Mouse (Mus musculus): ENCODE results near the gene Arl5a.

Gene Arl5a

DNA sequence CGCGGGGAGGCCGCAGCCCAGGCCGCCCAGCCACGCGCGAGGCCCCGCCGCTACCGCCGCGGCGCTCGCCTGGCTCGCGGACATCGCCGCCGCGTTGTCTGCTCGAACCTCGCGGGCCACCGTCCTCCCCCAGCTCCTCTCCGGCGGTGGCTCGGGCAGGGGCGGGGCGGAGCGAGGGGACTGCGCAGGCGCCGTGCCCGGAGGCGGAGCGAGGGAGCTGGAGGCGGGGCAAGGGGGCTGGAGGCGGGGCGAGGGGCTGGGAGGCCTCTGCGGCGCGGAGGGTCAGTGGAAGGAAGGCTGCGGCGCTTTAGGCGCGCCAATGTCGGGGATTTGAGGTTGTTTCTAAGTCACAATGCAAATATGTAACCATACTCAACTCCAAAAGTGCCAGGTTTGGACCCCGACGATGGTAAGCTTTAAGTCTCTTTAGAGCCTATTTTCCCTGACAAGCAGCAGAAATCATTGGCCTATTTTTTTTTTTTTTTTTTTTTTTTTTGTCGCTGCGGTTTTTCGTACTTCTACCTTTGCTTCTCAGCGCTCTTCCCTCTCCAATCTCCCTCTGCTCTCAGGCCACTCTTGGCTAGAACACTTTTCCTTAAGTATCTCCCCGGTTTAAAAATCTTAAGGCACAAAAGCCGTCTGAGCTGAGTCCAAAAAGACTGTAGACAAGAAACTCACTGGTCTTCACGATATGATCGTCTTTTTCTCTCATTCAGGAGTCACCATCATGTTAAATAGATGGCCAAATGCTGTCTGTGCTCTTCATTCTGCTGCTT lies at the start of gene Arl5a:
Gene Arl5a (minus strand): TSS at position 155 of the 776 bp plus-strand sequence.
- peak; percentile 90 to 98 for DNase-seq (ENCODE audit: low spot score in 2 of 2)

GRCm38 (mm10) chr2:52471545-52472291 lies 47.0 kb upstream of the Arl5a start:
- no peak for DNase-seq (ENCODE audit: low spot score in 2 of 2)

GRCm38 (mm10) chr2:52470044-52470560 lies 45.4 kb upstream of the Arl5a start:
- DNase-seq (ENCODE audit: low spot score in 2 of 2), result no peak

DNA sequence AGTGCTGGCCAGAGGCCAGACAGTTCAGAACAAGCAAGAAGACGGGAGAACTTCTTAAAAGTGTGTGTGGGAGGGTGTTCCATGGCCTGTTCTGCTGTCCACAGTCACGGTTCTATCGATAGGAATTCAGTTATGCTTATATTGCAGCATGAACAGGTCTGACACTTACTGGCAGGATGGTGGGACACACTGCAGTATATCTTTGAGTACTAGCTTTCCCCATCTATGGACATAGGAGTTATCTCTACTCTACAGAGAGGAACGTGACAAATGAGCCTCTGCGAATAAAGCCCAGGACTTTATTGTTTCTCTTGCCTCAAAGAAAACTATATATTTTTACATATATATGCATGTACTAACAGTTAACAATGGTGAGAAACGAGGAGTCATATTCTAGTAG lies 42.9 kb upstream of the Arl5a start:
- DNase-seq (ENCODE audit: low spot score in 2 of 2), result no peak

GRCm38 (mm10) chr2:52461206-52461967 lies 36.7 kb upstream of the Arl5a start:
- DNase-seq (ENCODE audit: low spot score in 2 of 2), result no peak

GRCm38 (mm10) chr2:52455606-52456479 lies 31.1 kb upstream of the Arl5a start:
- no peak for DNase-seq (ENCODE audit: low spot score in 2 of 2)

GRCm38 (mm10) chr2:52449818-52450217 lies 25.1 kb upstream of the Arl5a start:
- DNase-seq (ENCODE audit: low spot score in 2 of 2), result no peak

- DNase-seq (ENCODE audit: low spot score in 2 of 2), result no peak
Measured at GRCm38 (mm10) chr2:52448916-52449315, 24.2 kb upstream of the Arl5a start.

DNA sequence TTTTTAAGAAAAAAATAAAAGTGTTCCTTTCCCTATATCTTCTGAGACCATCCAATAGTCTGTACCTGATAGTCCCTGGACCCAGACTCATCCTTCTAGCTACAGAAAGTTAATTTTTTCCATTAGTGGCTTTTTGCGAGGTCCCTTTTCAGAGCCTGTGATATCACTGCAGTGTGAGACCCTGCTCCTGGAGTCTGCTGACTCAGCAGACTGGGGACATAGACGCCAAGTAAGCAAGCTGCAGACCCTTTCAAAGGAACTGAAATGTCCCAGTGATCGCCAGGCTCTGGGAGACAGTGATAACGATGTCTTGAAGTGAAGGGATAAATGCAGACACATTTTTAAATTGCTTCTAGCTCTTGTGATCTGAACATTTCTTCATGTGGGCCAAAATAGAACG lies 21.9 kb upstream of the Arl5a start:
- DNase-seq (ENCODE audit: low spot score in 2 of 2), result no peak

DNA sequence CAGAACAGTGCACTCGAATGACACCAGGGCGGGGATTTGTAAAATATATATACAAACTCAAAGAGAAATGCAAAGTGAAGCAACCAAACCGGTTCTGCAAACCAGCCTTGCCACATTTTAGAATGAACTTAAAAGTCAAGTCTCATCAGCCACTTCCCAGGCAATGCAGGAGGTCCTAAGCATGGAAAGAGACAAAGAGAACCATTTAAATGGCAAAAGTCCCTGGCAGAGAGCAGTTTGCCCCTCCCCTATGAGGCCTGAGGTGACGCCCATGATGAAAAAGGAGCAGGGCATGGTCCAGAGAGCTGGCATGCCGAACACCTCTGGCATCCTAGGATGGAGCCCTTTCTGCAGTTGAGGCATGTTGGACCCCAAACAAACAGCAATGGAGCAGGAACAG lies 17.4 kb upstream of the Arl5a start:
- DNase-seq (ENCODE audit: low spot score in 2 of 2), result no peak

DNA sequence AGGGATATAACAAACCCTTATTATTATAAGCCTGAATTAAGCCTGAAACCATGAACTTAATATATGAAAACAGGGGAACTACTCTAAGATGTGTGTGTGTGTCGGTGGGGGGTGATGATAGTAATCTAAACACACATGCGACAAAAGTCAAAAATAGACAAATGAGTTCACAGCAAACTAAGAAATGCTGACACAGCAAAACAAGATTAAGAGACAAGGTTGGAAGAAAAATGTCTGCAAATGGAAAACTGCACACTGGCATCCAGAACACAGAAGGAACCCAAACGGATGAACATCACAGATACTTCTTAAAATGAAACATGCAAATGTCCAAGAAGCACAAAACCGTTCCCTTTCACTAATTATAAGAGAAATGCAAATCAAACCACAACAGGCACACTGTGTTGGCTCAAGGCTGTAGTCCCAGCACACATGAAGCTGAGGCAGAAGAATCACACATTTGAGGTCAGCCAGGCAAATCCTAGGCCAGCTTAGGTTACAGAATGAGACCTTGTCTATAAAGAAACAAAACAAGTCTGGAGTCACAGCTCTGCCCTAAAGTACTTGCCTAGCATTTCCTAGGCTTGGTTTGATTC lies 15.8 kb upstream of the Arl5a start:
- no peak for DNase-seq (ENCODE audit: low spot score in 2 of 2)

DNA sequence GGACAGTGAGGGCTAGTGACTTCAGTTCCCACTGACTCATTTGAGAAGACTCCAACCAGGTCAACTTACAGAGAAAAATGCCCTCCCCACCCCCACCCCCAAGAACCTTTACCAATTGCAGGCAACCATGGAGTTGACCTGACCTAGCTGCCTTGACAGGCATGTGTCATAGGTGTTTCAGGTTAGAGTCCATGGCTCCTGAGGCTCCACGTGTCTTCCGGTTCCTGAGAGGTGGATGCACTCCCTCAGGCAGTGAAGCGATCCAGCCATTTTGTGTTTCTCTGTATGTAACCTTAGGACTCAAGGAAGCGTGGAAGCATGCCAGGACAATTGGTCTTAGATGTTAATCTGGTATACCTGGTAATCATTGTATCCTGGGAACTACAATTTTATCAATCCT lies 13.7 kb upstream of the Arl5a start:
- DNase-seq (ENCODE audit: low spot score in 2 of 2), result no peak

- no peak for DNase-seq (ENCODE audit: low spot score in 2 of 2)
Measured at GRCm38 (mm10) chr2:52438013-52438412, 13.3 kb upstream of the Arl5a start.

DNA sequence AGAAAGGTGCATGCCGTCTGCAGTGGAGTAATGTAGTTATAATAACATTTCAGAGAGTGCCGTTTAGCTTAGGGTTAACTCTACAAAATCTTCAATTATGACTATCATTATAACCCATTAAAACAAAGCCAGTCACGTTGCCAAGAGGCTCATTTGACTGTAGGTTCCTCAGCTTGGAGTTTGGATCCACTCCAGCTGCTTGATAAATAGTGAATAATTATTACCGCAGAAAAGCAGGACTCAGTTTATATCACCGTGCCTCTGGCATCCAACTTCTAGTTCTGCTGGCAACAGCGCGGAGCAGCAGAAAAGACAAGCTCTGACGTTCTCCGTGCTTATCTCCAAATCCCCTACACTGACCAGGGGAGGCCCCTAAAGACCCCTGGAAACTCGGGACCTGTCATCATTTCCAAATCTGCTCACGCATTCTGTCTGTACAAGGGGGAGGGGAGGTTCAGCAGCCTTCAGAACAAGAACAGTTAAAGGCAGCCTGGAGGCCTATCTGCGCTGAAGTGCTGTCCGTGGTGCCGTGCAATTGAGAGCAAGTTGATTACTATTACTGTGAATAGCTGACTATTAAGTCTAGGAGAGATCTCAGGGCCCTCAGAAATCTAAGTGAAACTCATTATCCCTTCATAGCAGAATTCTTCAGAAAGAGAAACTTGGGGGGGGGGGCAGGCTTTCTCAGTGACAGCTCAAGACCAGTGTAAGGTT lies 11.4 kb upstream of the Arl5a start:
- no peak for DNase-seq (ENCODE audit: low spot score in 2 of 2)

DNA sequence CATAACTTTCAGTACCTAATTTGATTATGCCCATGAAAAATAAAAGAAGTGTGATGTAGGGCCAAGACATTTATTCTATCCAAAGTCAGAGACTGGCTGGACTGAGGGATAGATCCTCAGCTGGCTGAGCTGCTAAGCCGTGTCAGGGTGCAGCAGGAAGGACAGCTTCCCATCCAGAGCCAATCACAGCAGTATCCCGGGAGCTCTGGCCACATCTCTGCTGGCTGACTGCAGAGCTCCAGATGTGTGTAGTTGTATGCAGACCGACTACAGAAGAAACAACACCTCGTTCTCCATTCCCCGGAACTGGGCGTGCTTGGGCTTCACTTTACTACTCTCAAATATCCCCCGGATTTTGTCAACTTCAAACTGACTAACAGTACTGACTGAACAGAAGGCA lies 8.7 kb upstream of the Arl5a start:
- DNase-seq (ENCODE audit: low spot score in 2 of 2), result no peak

DNA sequence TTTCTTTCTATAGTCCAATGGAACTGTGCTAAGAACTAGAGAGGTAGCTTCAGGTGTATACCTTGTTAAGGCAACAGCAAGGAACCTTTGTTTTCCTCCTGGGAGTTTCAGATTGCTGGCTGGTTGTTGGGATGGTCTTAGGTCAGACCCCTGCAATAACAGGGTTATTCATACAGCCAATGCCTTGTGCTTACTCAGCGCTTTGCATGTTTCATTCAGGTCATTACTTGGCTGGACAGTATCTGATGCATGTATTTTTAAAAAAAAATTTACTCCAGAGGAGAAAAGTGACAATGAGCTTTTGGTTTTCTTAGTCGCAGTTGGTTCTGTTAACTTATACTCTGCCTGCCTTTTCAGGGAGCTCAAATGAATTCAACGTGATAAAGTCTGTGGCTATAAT lies 2.7 kb upstream of the Arl5a start:
- DNase-seq (ENCODE audit: low spot score in 2 of 2), result no peak

- DNase-seq (ENCODE audit: low spot score in 2 of 2), result no peak
Measured at GRCm38 (mm10) chr2:52426041-52426440, 1.3 kb upstream of the Arl5a start.

DNA sequence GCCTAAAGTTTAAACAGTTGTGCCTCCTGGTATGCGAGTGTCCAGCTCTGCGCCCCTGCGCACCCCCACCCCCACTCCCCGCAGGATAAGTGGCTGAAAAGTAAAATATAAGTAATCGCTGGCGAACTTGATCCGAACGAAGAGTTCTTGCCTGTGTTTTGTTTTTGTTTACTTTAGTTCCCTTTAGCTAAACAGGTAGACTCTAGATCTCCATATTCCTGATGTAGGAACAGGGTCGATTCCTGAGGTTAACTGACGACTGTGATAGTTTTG lies 758 bp upstream of the Arl5a start:
- no peak for DNase-seq (ENCODE audit: low spot score in 2 of 2)

DNA sequence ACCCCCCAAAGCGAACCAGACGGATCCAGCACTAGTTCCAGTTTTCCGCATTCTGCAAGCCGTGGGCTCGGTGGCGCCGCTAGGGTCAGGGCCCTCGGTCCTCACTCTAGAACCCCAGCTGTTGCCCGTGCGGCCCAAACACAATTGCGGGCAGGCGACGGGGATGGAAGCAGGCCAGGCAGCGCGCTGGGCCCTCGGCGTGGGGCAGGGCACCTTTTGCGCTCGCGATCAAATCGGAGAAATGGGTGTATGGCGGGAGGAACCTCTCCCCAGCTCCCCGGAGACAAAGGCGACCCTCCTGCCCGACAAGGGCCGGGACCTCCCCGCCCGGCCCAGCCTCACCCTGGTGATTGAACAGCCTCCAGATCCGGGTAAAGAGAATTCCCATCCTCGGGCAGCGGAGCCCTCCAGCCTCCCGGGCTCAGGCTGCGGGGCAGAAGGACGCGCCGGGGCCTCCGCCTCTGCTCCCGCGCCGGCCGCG lies 413 bp downstream of the Arl5a start:
- peak in 1 of 2 experiments; percentile 40 for DNase-seq (ENCODE audit: low spot score in 2 of 2)

GRCm38 (mm10) chr2:52423611-52424247 lies 972 bp downstream of the Arl5a start:
- no peak for DNase-seq (ENCODE audit: low spot score in 2 of 2)
